Mouse (Mus musculus) fibroblast of lung, adult 2 months (primary cell): ENCODE measurements around the gene Prrx1.

ENCODE experiments used
- DNase-seq: peaks from one replicate; pipeline ENCODE4 v3.0.0-alpha.2; 2011; ENCODE audit warnings: low read depth

Gene Prrx1

GRCm38 (mm10) chr1:163313101-163313773, at the start of gene Prrx1:
Gene Prrx1, minus strand, starts transcription at chr1:163313710.
- no peak for DNase-seq

GRCm38 (mm10) chr1:163362202-163362601, 48.7 kb upstream of the Prrx1 start:
- DNase-seq = peak; percentile 89

GRCm38 (mm10) chr1:163361376-163361775, 47.9 kb upstream of the Prrx1 start:
- DNase-seq = no peak

GRCm38 (mm10) chr1:163360796-163361195, 47.3 kb upstream of the Prrx1 start:
- no peak for DNase-seq

GRCm38 (mm10) chr1:163359521-163359920, 46.0 kb upstream of the Prrx1 start:
- no peak for DNase-seq

- DNase-seq = no peak
These were observed 44.7 kb upstream of the Prrx1 start for GRCm38 (mm10) chr1:163358165-163358564.

- DNase-seq = no peak
These were observed 44.2 kb upstream of the Prrx1 start for GRCm38 (mm10) chr1:163357733-163358132.

- DNase-seq = no peak
These were observed 42.7 kb upstream of the Prrx1 start for GRCm38 (mm10) chr1:163356167-163356566.

GRCm38 (mm10) chr1:163355626-163356156, 42.2 kb upstream of the Prrx1 start:
- no peak for DNase-seq

- no peak for DNase-seq
These were observed 37.5 kb upstream of the Prrx1 start for GRCm38 (mm10) chr1:163350988-163351387.

GRCm38 (mm10) chr1:163345541-163345940, 32.0 kb upstream of the Prrx1 start:
- DNase-seq = no peak

GRCm38 (mm10) chr1:163344931-163345330, 31.4 kb upstream of the Prrx1 start:
- no peak for DNase-seq

GRCm38 (mm10) chr1:163339219-163339561, 25.7 kb upstream of the Prrx1 start:
- no peak for DNase-seq

- DNase-seq = no peak
These were observed 25.2 kb upstream of the Prrx1 start for GRCm38 (mm10) chr1:163338525-163339218.

GRCm38 (mm10) chr1:163337821-163338220, 24.3 kb upstream of the Prrx1 start:
- no peak for DNase-seq

GRCm38 (mm10) chr1:163327279-163327678, 13.8 kb upstream of the Prrx1 start:
- no peak for DNase-seq

GRCm38 (mm10) chr1:163319669-163320571, 6.4 kb upstream of the Prrx1 start:
- DNase-seq = no peak

- no peak for DNase-seq
These were observed 3.4 kb upstream of the Prrx1 start for GRCm38 (mm10) chr1:163316920-163317319.

- DNase-seq = no peak
These were observed 1.4 kb upstream of the Prrx1 start for GRCm38 (mm10) chr1:163314829-163315301.

GRCm38 (mm10) chr1:163313921-163314725, 613 bp upstream of the Prrx1 start:
- DNase-seq = no peak
